Mouse (Mus musculus) embryonic facial prominence, embryonic 14.5 days (tissue): ENCODE data around the gene Wasf3. TPM values are rescaled to one million over a fixed set of nuclear protein-coding genes. Genes with fewer than 3 reads are reported as not detected.

Experiments
- ATAC-seq: fragments of 200-750 bp; cut with Nextera tagmentation; 2 replicates; pipeline ENCODE4 v1.8.0; 2017; ENCODE audit warnings: low read depth, moderate number of reproducible peaks, moderate TSS enrichment
- DNase-seq: peaks from one replicate; pipeline ENCODE4 v3.0.0-alpha.2; 2015; ENCODE audit warnings: low spot score
- H3K27ac ChIP-seq: fragments of 300-500 bp; sonication (generic); replicated peaks from 2 replicates; pipeline ENCODE4 v1.5.1; 2014; ENCODE audit warnings: low read depth, mild to moderate bottlenecking, low read length, moderate library complexity
- H3K27me3 ChIP-seq: fragments of 300-500 bp; sonication (generic); replicated peaks from 2 replicates; pipeline ENCODE4 v1.6.1; 2014; ENCODE audit warnings: low read length; ENCODE audit not compliant: control insufficient read depth, insufficient read depth
- H3K36me3 ChIP-seq: fragments of 300-500 bp; sonication (generic); 2 replicates; pipeline ENCODE4 v1.6.1; 2014; ENCODE audit warnings: low read length, mixed read lengths; ENCODE audit not compliant: control insufficient read depth, insufficient read depth
- H3K4me1 ChIP-seq: fragments of 300-500 bp; sonication (generic); 2 replicates; pipeline ENCODE4 v1.6.1; 2014; ENCODE audit warnings: antibody characterized with exemption, low read length; ENCODE audit not compliant: control insufficient read depth, insufficient read depth
- H3K4me2 ChIP-seq: fragments of 300-500 bp; sonication (generic); 2 replicates; pipeline ENCODE4 v1.6.1; 2014; ENCODE audit warnings: low read depth, mild to moderate bottlenecking, low read length, moderate library complexity, mixed read lengths
- H3K4me3 ChIP-seq: fragments of 300-500 bp; sonication (generic); 2 replicates; pipeline ENCODE4 v1.5.1; 2014; ENCODE audit warnings: low read depth, mild to moderate bottlenecking, low read length
- H3K9ac ChIP-seq: fragments of 300-500 bp; sonication (generic); 2 replicates; pipeline ENCODE4 v1.6.1; 2014; ENCODE audit warnings: low read depth, mild to moderate bottlenecking, low read length, moderate library complexity, mixed read lengths
- H3K9me3 ChIP-seq: fragments of 300-500 bp; sonication (generic); 2 replicates; pipeline ENCODE4 v1.6.1; 2016; ENCODE audit warnings: low read length; ENCODE audit not compliant: control insufficient read depth
- WGBS: fragments of 180-500 bp; shearing (Covaris S2); extraction: QIAGEN DNeasy Blood & Tissue Kit; methylation state at CpG from one replicate; pipeline ENCODE4 v1.1.7; 2014; 5-methylcytosine and 5-hydroxymethylcytosine counted together
- polyA plus RNA-seq: library from polyadenylated mRNA; unstranded; fragments of >200 nt; fragmentation: Nextera tagmentation; extraction: Ambion mirVana; gene quantifications from 2 replicates; pipeline ENCODE4 v1.2.1, GENCODE M21; 2014

Gene Wasf3
- polyA plus RNA-seq, 1 experiment from 2014 or later = 1.6 TPM

GRCm38 (mm10) chr5:146360386-146360785, 24.4 kb upstream of the Wasf3 start:
- WGBS = 26% methylated on average over 10 of the region's 10 CpGs
- Histone ChIP-seq H3K4me3 (no peak overlapping the region), H3K36me3 (no peaks in the 10 kb centered on the region), H3K27ac (no peak overlapping the region), H3K27me3 (no peaks in the 10 kb centered on the region), H3K9me3 (no peaks in the 10 kb centered on the region), H3K4me2 (no peak overlapping the region), H3K9ac (no peak overlapping the region), H3K4me1 (no peaks in the 10 kb centered on the region)
- no peak for ATAC-seq
- peak; percentile 32 for DNase-seq

DNA sequence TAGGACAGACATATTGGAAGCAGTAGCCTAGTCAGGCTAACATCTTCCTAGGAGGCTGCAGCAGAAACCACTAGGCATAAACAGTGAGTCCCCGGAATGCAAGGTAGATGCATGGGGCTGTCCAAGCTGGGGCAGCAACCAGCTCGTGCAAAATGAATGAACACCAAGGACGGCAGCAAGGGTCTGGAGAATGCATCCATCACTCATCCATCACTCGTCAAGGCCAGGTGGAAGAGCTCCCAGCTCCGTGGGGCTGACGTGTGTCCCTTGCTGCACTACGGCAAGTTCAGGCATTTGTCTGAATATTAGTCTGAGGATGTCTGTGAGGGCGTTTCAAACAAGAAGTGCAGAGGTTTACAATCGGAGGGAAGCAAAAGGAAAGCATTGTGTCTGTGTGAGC, 22.1 kb upstream of the Wasf3 start:
- no peaks in the 10 kb centered on the region for H3K36me3 ChIP-seq
- no peak overlapping the region for H3K4me2 ChIP-seq
- H3K9me3 ChIP-seq = no peaks in the 10 kb centered on the region
- H3K9ac ChIP-seq = no peak overlapping the region
- H3K4me1 ChIP-seq = no peaks in the 10 kb centered on the region
- 84% methylated on average over 9 of the region's 9 CpGs for WGBS
- H3K27me3 ChIP-seq = no peaks in the 10 kb centered on the region
- H3K27ac ChIP-seq = no peak overlapping the region
- no peak overlapping the region for H3K4me3 ChIP-seq
- no peak for ATAC-seq
- no peak for DNase-seq

GRCm38 (mm10) chr5:146368356-146368755, 16.4 kb upstream of the Wasf3 start:
- no peak overlapping the region for H3K9ac ChIP-seq
- 62% methylated on average over 2 of the region's 2 CpGs for WGBS
- no peak overlapping the region for H3K4me3 ChIP-seq
- no peak for DNase-seq
- no peaks in the 10 kb centered on the region for H3K4me1 ChIP-seq
- H3K27me3 ChIP-seq = no peaks in the 10 kb centered on the region
- H3K27ac ChIP-seq = no peak overlapping the region
- no peak for ATAC-seq
- no peaks in the 10 kb centered on the region for H3K36me3 ChIP-seq
- H3K9me3 ChIP-seq = no peaks in the 10 kb centered on the region
- H3K4me2 ChIP-seq = no peak overlapping the region

DNA sequence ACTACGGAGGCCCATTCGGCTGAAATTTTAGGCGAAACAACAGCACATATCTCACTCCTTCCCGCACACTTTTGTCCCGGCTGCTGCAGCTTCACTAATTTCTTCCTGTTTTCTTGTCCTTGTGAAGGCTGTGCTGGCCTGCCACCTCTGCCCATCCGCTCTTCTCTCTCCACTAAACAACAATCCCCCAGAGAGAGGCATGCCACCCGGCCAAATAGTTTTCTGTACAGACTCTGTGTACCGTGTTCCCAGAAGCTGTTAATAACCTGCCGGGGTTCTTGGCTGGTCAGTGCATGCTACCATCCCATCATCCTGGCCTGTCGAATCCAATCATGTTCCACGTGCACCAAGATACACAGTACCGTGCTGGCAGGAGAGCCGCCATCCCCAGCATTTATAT, 15.8 kb upstream of the Wasf3 start:
- H3K36me3 ChIP-seq = no peaks in the 10 kb centered on the region
- H3K27ac ChIP-seq = no peak overlapping the region
- H3K4me2 ChIP-seq = no peak overlapping the region
- no peak overlapping the region for H3K9ac ChIP-seq
- ATAC-seq (no peak), DNase-seq (no peak)
- no peaks in the 10 kb centered on the region for H3K4me1 ChIP-seq
- 85% methylated on average over 13 of the region's 13 CpGs for WGBS
- H3K9me3 ChIP-seq = no peaks in the 10 kb centered on the region
- H3K27me3 ChIP-seq = no peaks in the 10 kb centered on the region
- no peak overlapping the region for H3K4me3 ChIP-seq

GRCm38 (mm10) chr5:146370794-146371193, 14.0 kb upstream of the Wasf3 start:
- ATAC-seq (no peak), DNase-seq (no peak)
- Histone ChIP-seq H3K9me3 (no peaks in the 10 kb centered on the region), H3K4me1 (no peaks in the 10 kb centered on the region), H3K4me2 (no peak overlapping the region), H3K9ac (no peak overlapping the region), H3K36me3 (no peaks in the 10 kb centered on the region), H3K27me3 (no peaks in the 10 kb centered on the region), H3K27ac (no peak overlapping the region), H3K4me3 (no peak overlapping the region)
- 92% methylated on average over 8 of the region's 8 CpGs for WGBS

DNA sequence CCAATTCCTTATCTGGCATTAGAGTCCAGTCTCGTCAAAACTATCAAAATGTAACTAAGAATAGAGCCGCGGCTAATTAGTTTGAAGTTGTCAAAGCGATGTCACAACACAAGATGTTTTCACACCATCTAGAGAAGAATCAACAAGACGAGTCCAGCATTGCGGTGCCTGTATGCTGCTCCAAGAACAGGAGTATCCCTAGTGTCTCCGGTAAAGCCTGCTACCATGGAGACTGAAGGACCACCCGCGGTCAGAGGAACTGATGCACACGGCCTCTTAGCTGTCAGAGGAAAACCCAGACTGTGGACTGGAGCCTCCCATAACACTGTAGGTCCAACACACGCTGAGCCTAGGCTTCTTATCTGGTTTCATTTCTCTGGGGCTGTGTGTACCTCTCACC, 11.5 kb upstream of the Wasf3 start:
- H3K4me1 ChIP-seq = no peaks in the 10 kb centered on the region
- WGBS = 82% methylated on average over 11 of the region's 11 CpGs
- no peak overlapping the region for H3K27ac ChIP-seq
- ATAC-seq (no peak), DNase-seq (no peak)
- no peak overlapping the region for H3K9ac ChIP-seq
- no peaks in the 10 kb centered on the region for H3K27me3 ChIP-seq
- H3K4me3 ChIP-seq = no peak overlapping the region
- H3K9me3 ChIP-seq = no peaks in the 10 kb centered on the region
- no peaks in the 10 kb centered on the region for H3K36me3 ChIP-seq
- no peak overlapping the region for H3K4me2 ChIP-seq

DNA sequence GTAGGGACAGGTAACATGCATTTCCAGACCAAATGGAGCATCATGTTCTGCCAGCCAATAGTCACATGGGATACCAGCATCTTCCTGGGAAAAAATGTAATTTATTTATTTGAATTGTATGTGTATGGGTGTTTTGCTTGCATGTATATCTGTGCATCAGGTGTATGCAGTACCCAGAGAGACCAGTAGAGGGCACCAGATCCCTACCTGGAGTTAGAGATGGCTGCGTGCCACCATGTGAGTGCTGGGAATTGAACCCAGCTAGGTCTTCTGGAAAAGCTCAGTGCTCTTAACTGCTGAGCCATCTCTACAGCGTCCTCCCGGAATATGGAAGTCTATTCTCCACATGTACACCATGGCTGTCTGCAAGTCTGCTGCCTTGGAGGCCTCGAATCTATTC, 8.2 kb upstream of the Wasf3 start:
- H3K4me1 ChIP-seq = no peaks in the 10 kb centered on the region
- no peak overlapping the region for H3K27ac ChIP-seq
- H3K4me2 ChIP-seq = no peak overlapping the region
- ATAC-seq = no peak
- no peaks in the 10 kb centered on the region for H3K27me3 ChIP-seq
- WGBS = 86% methylated on average over 4 of the region's 4 CpGs
- no peak overlapping the region for H3K4me3 ChIP-seq
- no peak for DNase-seq
- no peaks in the 10 kb centered on the region for H3K9me3 ChIP-seq
- H3K9ac ChIP-seq = no peak overlapping the region
- H3K36me3 ChIP-seq = no peaks in the 10 kb centered on the region

DNA sequence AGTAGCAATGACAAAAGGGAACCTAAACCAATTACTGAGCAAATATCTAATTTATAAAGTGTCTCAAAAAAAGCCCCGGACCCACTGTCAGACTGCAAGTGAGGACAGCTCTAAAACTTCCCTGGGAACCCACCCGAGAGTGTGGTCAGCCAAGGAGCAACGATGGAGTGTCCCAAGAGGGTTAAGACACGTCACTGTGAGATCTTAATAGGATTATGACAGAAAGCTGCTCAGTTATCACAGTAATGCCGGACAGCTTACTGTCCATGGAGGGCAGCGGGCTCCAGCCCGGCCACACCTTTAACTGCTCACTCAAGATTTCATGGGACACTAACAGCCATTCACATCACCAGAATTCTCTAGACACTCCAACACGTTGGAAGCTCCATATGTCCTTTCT, 4.7 kb upstream of the Wasf3 start:
- Histone ChIP-seq H3K9ac (no peak overlapping the region), H3K27ac (no peak overlapping the region), H3K4me1 (no peaks in the 10 kb centered on the region), H3K36me3 (no peaks in the 10 kb centered on the region), H3K27me3 (no peaks in the 10 kb centered on the region), H3K9me3 (0 out of 2 replicates have a peak, but pooled peaks cover 3% of the 10 kb centered on the region), H3K4me2 (no peak overlapping the region), H3K4me3 (no peak overlapping the region)
- DNase-seq (no peak), ATAC-seq (no peak)
- 76% methylated on average over 8 of the region's 8 CpGs for WGBS

- Histone ChIP-seq H3K9ac (no peak overlapping the region), H3K27me3 (no peaks in the 10 kb centered on the region), H3K4me2 (no peak overlapping the region), H3K27ac (no peak overlapping the region), H3K9me3 (0 out of 2 replicates have a peak, but pooled peaks cover 7% of the 10 kb centered on the region), H3K4me1 (no peaks in the 10 kb centered on the region), H3K4me3 (no peak overlapping the region), H3K36me3 (no peaks in the 10 kb centered on the region)
- 80% methylated on average over 3 of the region's 3 CpGs for WGBS
- DNase-seq (no peak), ATAC-seq (no peak)
Observed at GRCm38 (mm10) chr5:146382268-146382667, 2.5 kb upstream of the Wasf3 start.
